Mouse (Mus musculus) midbrain, embryonic 12.5 days (tissue): ENCODE measurements around the gene Elmo2. TPM values are rescaled to one million over a fixed set of nuclear protein-coding genes. Genes with fewer than 3 reads are reported as not detected.
A peak's percentile ranks its signal among the peaks of the same experiment; 100 is the strongest.

Source experiments
- ATAC-seq: fragments of 200-750 bp; cut with Nextera tagmentation; 2 replicates; pipeline ENCODE4 v1.8.0; 2017; ENCODE audit warnings: low read depth, moderate TSS enrichment, moderate library complexity; ENCODE audit not compliant: low FRiP score
- H3K27ac ChIP-seq: fragments of 300-500 bp; sonication (generic); replicated peaks from 2 replicates; pipeline ENCODE4 v1.5.1; 2016; ENCODE audit warnings: mild to moderate bottlenecking
- H3K27me3 ChIP-seq: fragments of 300-500 bp; sonication (generic); 2 replicates; pipeline ENCODE4 v1.6.1; 2016; ENCODE audit warnings: mild to moderate bottlenecking
- H3K36me3 ChIP-seq: fragments of 300-500 bp; sonication (generic); 2 replicates; pipeline ENCODE4 v1.6.1; 2016
- H3K4me1 ChIP-seq: fragments of 300-500 bp; sonication (generic); 2 replicates; pipeline ENCODE4 v1.6.1; 2016
- H3K4me2 ChIP-seq: fragments of 300-500 bp; sonication (generic); replicated peaks from 2 replicates; pipeline ENCODE4 v1.6.1; 2016; ENCODE audit warnings: mild to moderate bottlenecking, moderate library complexity
- H3K4me3 ChIP-seq: fragments of 300-500 bp; sonication (generic); 2 replicates; pipeline ENCODE4 v1.5.1; 2016; ENCODE audit warnings: mild to moderate bottlenecking
- H3K9ac ChIP-seq: fragments of 300-500 bp; sonication (generic); replicated peaks from 2 replicates; pipeline ENCODE4 v1.6.1; 2016; ENCODE audit warnings: mild to moderate bottlenecking, moderate library complexity
- H3K9me3 ChIP-seq: fragments of 300-500 bp; sonication (generic); 2 replicates; pipeline ENCODE4 v1.6.1; 2016; ENCODE audit warnings: mild to moderate bottlenecking
- WGBS: fragments of 180-500 bp; shearing (Covaris S2); methylation state at CpG from one replicate; pipeline ENCODE4 v1.1.7; 2016; 5-methylcytosine and 5-hydroxymethylcytosine counted together
- polyA plus RNA-seq: library from polyadenylated mRNA; unstranded; fragments of >200 nt; fragmentation: Nextera tagmentation; extraction: Ambion mirVana; gene quantifications from 2 replicates; pipeline ENCODE4 v1.2.1, GENCODE M21; 2016

Gene Elmo2
- polyA plus RNA-seq, 1 experiment from 2014 or later = 88.2 TPM

DNA sequence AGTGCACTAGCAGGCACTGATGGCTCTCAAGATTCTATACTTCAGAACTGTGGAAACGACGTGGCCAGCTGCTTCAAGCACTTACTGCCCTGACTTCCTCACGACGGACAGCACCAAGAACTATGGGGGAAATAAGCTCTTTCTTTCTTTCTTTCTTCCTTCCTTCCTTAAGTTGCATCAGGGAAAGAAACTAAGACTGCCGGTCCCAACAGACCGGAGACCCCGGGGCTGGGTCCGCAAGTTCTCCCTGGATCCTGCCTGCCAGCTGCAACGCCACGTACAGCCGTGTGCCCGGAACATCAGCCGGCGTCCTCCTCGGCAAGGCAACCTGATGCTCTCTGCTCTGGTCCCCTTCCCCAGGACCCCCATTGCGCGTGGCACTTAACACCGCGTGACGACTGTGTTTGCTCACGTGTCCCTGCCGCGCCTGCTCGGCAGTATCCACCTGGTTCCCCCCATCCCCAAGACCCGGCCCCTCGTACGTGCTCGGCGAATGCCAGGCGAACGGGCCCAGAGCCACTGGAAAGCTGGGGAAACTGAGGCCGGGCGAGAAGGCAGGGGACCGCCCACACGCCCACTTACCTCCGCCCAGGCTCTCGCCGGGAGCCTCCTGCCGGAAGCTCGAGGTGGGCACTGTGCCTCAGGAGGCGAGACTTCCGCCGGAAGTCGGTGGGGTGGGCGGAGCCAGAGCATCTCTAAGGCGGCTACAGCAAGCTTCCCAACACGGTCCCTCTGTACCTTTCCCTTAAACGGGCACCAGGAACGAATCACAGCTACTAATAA lies 38.9 kb downstream of the Elmo2 start, which contains the start of gene Slc35c2:
Gene Slc35c2, minus strand, starts transcription at position 668 of the 783 bp plus-strand sequence.
- Histone ChIP-seq H3K27me3 (no peaks in the 10 kb centered on the region), H3K9me3 (no peaks in the 10 kb centered on the region), H3K27ac (peak within 1 kb of the TSS; percentile 77), H3K9ac (peak within 1 kb of the TSS; percentile 78), H3K4me1 (peaks cover 24% of the 10 kb centered on the region), H3K4me3 (peak within 1 kb of the TSS; percentile 80), H3K36me3 (peaks cover 37% of the 10 kb centered on the region), H3K4me2 (peak within 1 kb of the TSS; percentile 94)
- peak; percentile 93 for ATAC-seq
- 1% methylated on average over 49 of the region's 49 CpGs for WGBS

GRCm38 (mm10) chr2:165286361-165287201 lies 39.7 kb downstream of the Elmo2 start:
- no peak for ATAC-seq
- 73% methylated on average over 18 of the region's 18 CpGs for WGBS
- Histone ChIP-seq H3K36me3 (peaks cover 29% of the 10 kb centered on the region), H3K4me3 (peak overlapping the region; percentile 80), H3K4me1 (peaks cover 29% of the 10 kb centered on the region), H3K9me3 (no peaks in the 10 kb centered on the region), H3K9ac (peak overlapping the region; percentile 78), H3K27ac (no peak overlapping the region), H3K27me3 (no peaks in the 10 kb centered on the region), H3K4me2 (peak overlapping the region; percentile 94)

DNA sequence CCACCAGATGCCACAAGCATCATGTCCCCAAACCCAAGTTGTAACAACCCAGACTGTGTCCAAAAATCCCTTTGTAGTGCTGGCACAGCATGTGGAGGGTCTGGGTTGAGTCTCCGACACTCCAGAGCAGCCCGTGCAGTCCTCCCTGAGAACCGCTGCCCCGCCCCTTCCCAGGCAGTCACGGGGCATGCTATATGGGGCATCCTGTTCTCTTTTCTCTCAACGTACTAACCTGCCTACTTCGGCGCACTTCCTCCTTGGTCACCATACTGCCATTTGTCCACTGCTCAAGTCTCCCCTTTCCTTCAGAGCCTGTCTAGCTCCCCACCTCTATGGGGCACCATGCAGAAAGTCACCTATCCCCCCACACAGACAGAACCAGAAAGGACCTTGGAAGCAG lies 40.7 kb downstream of the Elmo2 start:
- Histone ChIP-seq H3K4me2 (no peak overlapping the region), H3K4me1 (peaks cover 29% of the 10 kb centered on the region), H3K27me3 (no peaks in the 10 kb centered on the region), H3K9me3 (no peaks in the 10 kb centered on the region), H3K27ac (no peak overlapping the region), H3K9ac (no peak overlapping the region), H3K4me3 (no peak overlapping the region), H3K36me3 (peaks cover 23% of the 10 kb centered on the region)
- ATAC-seq = no peak
- WGBS = 89% methylated on average over 8 of the region's 8 CpGs

GRCm38 (mm10) chr2:165285034-165285433 lies 41.2 kb downstream of the Elmo2 start:
- 81% methylated on average over 3 of the region's 3 CpGs for WGBS
- Histone ChIP-seq H3K9me3 (no peaks in the 10 kb centered on the region), H3K9ac (no peak overlapping the region), H3K4me2 (no peak overlapping the region), H3K27ac (no peak overlapping the region), H3K4me3 (no peak overlapping the region), H3K4me1 (peaks cover 32% of the 10 kb centered on the region), H3K36me3 (peaks cover 17% of the 10 kb centered on the region), H3K27me3 (0 out of 2 replicates have a peak, but pooled peaks cover under 1% of the 10 kb centered on the region)
- ATAC-seq = no peak

DNA sequence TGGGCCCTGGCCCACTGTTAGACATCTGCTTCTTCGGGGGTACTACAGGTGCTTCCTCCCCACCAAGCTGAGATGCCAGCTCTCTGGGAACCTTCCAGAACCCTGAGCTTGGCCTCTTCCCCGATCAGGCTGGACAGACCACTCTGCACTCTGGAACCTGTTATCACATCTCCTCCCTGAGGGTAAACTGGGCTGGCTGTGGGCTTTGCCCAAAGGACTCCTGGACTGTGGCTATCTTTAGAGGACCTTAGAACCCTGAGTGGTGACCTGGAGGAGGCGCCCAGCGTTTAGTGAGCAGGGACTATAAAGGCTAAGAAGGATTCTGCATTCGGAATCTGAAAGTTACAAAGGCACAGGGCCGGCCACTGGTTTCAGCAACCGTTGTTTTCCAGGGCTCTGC lies 41.9 kb downstream of the Elmo2 start:
- WGBS = 93% methylated on average over 7 of the region's 7 CpGs
- H3K4me2 ChIP-seq = no peak overlapping the region
- H3K9me3 ChIP-seq = no peaks in the 10 kb centered on the region
- no peak for ATAC-seq
- peaks cover 11% of the 10 kb centered on the region; the same call in 1 of the 2 replicates for H3K36me3 ChIP-seq
- H3K4me3 ChIP-seq = no peak overlapping the region
- no peak overlapping the region for H3K27ac ChIP-seq
- H3K9ac ChIP-seq = no peak overlapping the region
- 0 out of 2 replicates have a peak, but pooled peaks cover 4% of the 10 kb centered on the region for H3K27me3 ChIP-seq
- H3K4me1 ChIP-seq = peaks cover 39% of the 10 kb centered on the region

DNA sequence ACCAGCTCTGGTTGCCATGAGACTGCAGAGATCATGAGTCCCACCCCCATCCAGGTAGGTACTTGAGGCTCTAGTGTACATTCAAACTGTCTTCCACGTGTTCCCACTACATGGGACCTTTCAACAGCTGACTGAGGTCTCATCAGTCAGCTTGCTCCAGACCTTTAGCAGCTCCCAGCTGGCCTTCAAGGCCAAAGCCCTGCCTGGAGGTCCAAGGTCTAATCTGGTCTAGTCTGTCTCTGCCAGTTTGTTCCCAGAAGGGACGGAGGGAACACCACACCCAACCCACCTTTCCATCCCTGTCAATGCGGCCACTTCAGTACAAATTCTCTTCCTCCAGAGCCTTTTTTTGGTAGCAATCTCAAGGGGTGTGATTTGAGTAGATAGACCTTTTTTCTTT lies 42.6 kb downstream of the Elmo2 start:
- Histone ChIP-seq H3K27me3 (0 out of 2 replicates have a peak, but pooled peaks cover 4% of the 10 kb centered on the region), H3K36me3 (peaks cover 9% of the 10 kb centered on the region; the same call in 1 of the 2 replicates), H3K27ac (no peak overlapping the region), H3K4me3 (no peak overlapping the region), H3K9me3 (no peaks in the 10 kb centered on the region), H3K4me1 (peaks cover 45% of the 10 kb centered on the region), H3K4me2 (no peak overlapping the region), H3K9ac (no peak overlapping the region)
- 96% methylated on average over 3 of the region's 3 CpGs for WGBS
- no peak for ATAC-seq

DNA sequence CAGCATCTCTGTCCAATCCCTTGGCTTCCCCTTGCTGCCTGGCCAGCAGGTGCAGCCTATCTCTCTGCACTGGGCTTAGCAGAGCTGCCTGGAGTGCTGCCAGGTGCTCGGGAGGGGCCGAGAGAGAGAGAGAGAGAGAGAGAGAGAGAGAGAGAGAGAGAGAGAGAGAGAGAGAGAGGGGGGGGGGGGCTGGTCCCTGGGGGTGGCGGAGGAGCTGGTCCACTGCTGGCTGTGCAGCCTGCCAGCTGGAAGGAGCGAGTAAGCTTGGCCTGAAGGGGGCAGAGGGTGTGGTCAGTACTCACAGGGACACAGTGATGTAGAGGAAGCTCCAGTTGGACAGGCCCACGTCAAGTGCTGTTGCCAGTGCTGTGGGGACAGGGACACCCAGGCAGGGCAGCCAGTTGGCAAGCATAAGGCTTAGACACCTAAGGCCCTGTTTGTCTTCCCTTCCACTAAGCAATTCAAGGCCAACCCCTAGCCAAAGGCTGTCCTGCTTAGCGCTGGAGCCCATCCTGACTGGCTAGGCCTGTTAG lies 44.4 kb downstream of the Elmo2 start:
- WGBS = 66% methylated on average over 6 of the region's 6 CpGs
- Histone ChIP-seq H3K4me1 (peaks cover 32% of the 10 kb centered on the region), H3K27ac (no peak overlapping the region), H3K27me3 (peaks cover 8% of the 10 kb centered on the region; the same call in 1 of the 2 replicates), H3K4me2 (no peak overlapping the region), H3K36me3 (peaks cover 22% of the 10 kb centered on the region), H3K9me3 (no peaks in the 10 kb centered on the region), H3K4me3 (no peak overlapping the region), H3K9ac (no peak overlapping the region)
- no peak for ATAC-seq

- Histone ChIP-seq H3K4me3 (no peak overlapping the region), H3K27ac (peak overlapping the region; percentile 66), H3K9ac (no peak overlapping the region), H3K27me3 (peaks cover 14% of the 10 kb centered on the region; the same call in 1 of the 2 replicates), H3K36me3 (peaks cover 22% of the 10 kb centered on the region), H3K9me3 (no peaks in the 10 kb centered on the region), H3K4me1 (peaks cover 40% of the 10 kb centered on the region), H3K4me2 (no peak overlapping the region)
- 0 out of 2 replicates have a peak, but pooled peaks have one; percentile 13 for ATAC-seq
- 24% methylated on average over 10 of the region's 10 CpGs for WGBS
Measured at GRCm38 (mm10) chr2:165279351-165279750, 46.9 kb downstream of the Elmo2 start.

DNA sequence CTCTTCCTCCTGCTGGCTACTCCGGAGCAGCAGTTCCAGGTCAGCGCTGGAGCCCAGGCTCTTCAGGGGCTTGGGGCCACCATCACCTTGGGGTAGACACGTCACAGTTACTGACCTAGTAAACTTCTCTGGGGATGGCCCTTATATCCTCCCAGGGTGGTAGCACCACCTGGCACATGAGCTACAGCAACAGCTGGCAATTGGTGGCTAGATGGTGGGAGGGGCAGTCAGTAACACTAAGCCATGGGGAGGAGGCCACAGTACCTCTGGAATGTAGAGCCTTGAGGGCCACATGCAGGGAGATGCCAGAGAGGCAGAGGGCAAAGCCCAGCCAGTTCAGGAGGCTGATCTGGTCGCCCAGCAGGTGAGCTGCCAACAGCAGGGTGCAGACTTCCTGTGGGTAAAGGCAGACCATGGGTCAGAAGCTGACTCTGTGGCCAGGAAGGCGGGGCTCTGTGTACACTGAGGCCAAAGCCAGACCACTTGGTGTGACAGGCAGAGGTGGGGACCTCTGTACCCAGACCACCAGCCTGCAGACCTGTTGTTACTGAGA lies 49.0 kb downstream of the Elmo2 start:
- Histone ChIP-seq H3K27me3 (peaks cover 23% of the 10 kb centered on the region), H3K27ac (no peak overlapping the region), H3K4me3 (no peak overlapping the region), H3K9me3 (no peaks in the 10 kb centered on the region), H3K36me3 (peaks cover 16% of the 10 kb centered on the region), H3K9ac (no peak overlapping the region), H3K4me1 (peaks cover 50% of the 10 kb centered on the region), H3K4me2 (no peak overlapping the region)
- ATAC-seq = no peak
- 86% methylated on average over 5 of the region's 5 CpGs for WGBS

DNA sequence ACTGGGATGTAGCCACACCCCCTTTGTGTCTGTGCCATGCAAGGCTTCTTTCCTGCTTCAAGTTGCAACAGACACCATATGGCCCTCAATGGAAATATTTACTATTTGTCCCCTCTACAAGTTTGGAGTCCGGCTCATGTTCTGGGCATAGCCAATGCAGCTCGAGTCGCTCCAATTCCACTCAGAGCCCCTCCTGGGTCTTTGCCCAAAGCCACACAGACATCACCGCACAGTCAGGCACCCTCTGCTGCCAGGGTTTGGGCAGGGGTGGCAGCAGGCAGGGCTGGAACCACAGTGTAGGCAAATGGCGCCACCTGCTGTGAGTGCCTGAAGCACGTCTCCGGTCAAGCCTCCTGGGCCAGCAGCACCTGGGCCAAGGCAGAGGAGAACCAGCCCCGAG lies 50.5 kb downstream of the Elmo2 start:
- no peaks in the 10 kb centered on the region for H3K9me3 ChIP-seq
- no peak overlapping the region for H3K9ac ChIP-seq
- H3K27me3 ChIP-seq = peaks cover 23% of the 10 kb centered on the region
- peaks cover 13% of the 10 kb centered on the region for H3K36me3 ChIP-seq
- 22% methylated on average over 8 of the region's 8 CpGs for WGBS
- H3K27ac ChIP-seq = peak overlapping the region; percentile 63; the same call in 1 of the 2 replicates
- no peak overlapping the region for H3K4me2 ChIP-seq
- peak; percentile 31; the same call in 1 of the 2 replicates for ATAC-seq
- peaks cover 56% of the 10 kb centered on the region for H3K4me1 ChIP-seq
- no peak overlapping the region for H3K4me3 ChIP-seq

GRCm38 (mm10) chr2:165275124-165275640 lies 51.1 kb downstream of the Elmo2 start:
- peaks cover 59% of the 10 kb centered on the region for H3K4me1 ChIP-seq
- H3K9ac ChIP-seq = no peak overlapping the region
- no peak overlapping the region for H3K4me3 ChIP-seq
- H3K27ac ChIP-seq = peak overlapping the region; percentile 63
- peaks cover 23% of the 10 kb centered on the region for H3K27me3 ChIP-seq
- WGBS = 28% methylated on average over 8 of the region's 8 CpGs
- no peaks in the 10 kb centered on the region for H3K9me3 ChIP-seq
- ATAC-seq = peak; percentile 53
- H3K36me3 ChIP-seq = peaks cover 13% of the 10 kb centered on the region
- H3K4me2 ChIP-seq = no peak overlapping the region; the same call in 1 of the 2 replicates
